15 mouse cellular contexts compared by ENCODE assay signal in the genomic region with DNA sequence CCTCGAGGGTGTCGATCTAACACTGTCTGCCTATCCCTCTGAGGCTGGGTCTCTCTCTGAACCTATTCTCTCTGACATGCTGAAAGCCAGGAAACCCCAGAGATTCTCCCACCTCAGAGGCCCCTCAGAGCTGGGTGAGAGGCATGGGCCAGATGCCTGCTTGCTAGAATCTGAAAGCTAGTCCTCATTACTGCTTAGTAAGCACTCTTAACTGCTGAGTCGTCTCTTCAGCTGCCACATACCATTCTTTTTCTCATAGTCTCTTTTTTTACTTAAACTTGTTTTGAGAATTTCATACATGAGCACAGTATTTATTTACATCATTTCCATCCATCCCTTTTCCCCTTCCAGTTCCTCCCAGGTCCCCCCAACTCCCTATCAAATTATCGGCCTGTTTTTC.
"Had no signal": no experiment of that assay in that cellular context is flagged by ENCODE, and none has a peak within 500 bp of the region (broad histone marks: within the 10 kb centered on the region; RNA-seq: fewer than 3 reads in every experiment).

No protein-coding gene starts in this region.

- DNase-seq: retina, postnatal 1 day; right cerebral cortex, adult 18-20 months; right cerebral cortex, postnatal 14 days; right cerebral cortex, postnatal 25 days; right cerebral cortex, postnatal 4 days; spleen, adult 18-20 months; thymus, adult 18-20 months; thymus, adult 2 months; thymus, postnatal 14 days; thymus, postnatal 25 days; thymus, postnatal 36 days; thymus, postnatal 4 days had no signal

- H3K4me1 ChIP-seq: stomach, embryonic 15.5 days had no signal

- H3K4me2 ChIP-seq: neural tube, embryonic 15.5 days; stomach, embryonic 15.5 days had no signal

- H3K9me3 ChIP-seq: neural tube, embryonic 15.5 days; stomach, embryonic 15.5 days had no signal

- H3K27me3 ChIP-seq: neural tube, embryonic 15.5 days; stomach, embryonic 15.5 days had no signal

- H3K9ac ChIP-seq: neural tube, embryonic 15.5 days; stomach, embryonic 15.5 days had no signal

- H3K27ac ChIP-seq: neural tube, embryonic 15.5 days; stomach, embryonic 15.5 days; stomach, postnatal 0 days had no signal

- H3K4me3 ChIP-seq: neural tube, embryonic 15.5 days; stomach, embryonic 15.5 days had no signal

- H3K36me3 ChIP-seq: neural tube, embryonic 15.5 days; stomach, embryonic 15.5 days had no signal
